ENCODE assay signal across 9 mouse cellular contexts in the genomic region with DNA sequence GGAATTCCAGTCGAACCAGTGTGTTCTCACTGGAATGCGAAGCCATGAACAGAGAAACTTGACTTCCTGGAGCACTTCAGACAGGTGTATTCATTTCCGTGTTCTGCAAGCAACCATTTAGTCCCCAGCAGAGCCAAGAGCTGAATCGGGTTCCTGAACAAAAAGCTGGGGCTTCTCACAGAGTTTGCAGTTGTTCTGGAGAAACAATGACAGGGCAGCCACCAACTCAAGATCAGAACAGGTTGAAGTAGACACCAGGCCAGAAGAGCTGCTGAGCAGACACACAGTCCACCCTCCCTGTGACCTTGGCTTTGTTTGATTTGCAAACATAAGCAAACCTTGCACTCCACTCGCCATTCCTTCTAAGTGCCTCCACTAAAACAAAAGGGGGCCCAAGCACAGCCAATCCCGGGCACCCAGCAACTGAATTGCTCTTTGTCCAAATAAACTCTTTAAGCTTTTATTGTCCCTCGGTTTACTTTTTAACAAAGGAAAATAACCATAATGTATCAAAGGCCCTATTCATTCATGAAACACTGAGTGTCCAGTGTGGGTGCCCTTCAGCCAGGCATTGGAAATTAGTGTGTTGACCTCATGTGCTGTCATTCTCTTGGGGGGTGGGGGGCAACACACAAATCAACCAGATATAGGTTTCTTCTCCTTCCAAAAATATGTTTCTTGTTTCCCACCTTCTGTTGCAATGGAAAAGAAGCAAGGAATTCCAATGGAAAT.
A peak's percentile ranks its signal among the peaks of the same experiment; 100 is the strongest.
DNase-seq lines count a peak whose midpoint lies in the region; ATAC-seq lines count a peak whose summit lies in the region.
"Had no signal": no experiment of that assay in that cellular context is flagged by ENCODE, and none has a peak within 500 bp of the region (broad histone marks: within the 10 kb centered on the region; RNA-seq: fewer than 3 reads in every experiment).

No protein-coding gene starts in this region.

- H3K9ac ChIP-seq in hindbrain, embryonic 13.5 days = no peak overlapping the region; the same call in 1 of the 2 replicates
- no peak overlapping the region for H3K9ac ChIP-seq in hindbrain, embryonic 11.5 days (ENCODE audit: low read depth, low read length)
- H3K9ac ChIP-seq in limb, embryonic 13.5 days = no peak overlapping the region

- 40% methylated on average over 7 of the region's 7 CpGs for WGBS in hindbrain, embryonic 13.5 days
- WGBS in hindbrain, embryonic 11.5 days = 56% methylated on average over 7 of the region's 7 CpGs
- 37% methylated on average over 7 of the region's 7 CpGs for WGBS in limb, embryonic 13.5 days

- H3K27me3 ChIP-seq in hindbrain, embryonic 13.5 days = no peaks in the 10 kb centered on the region
- H3K27me3 ChIP-seq in hindbrain, embryonic 11.5 days (ENCODE audit: control insufficient read depth, insufficient read depth, low read length) = no peaks in the 10 kb centered on the region
- H3K27me3 ChIP-seq in limb, embryonic 13.5 days = no peaks in the 10 kb centered on the region

- no peak overlapping the region for H3K4me2 ChIP-seq in hindbrain, embryonic 13.5 days
- no peak overlapping the region for H3K4me2 ChIP-seq in hindbrain, embryonic 11.5 days (replicated peaks; ENCODE audit: low read depth, low read length)
- H3K4me2 ChIP-seq in limb, embryonic 13.5 days (replicated peaks) = peak overlapping the region; percentile 0; the same call in 1 of the 2 replicates

- no peaks in the 10 kb centered on the region for H3K9me3 ChIP-seq in hindbrain, embryonic 13.5 days
- H3K9me3 ChIP-seq in hindbrain, embryonic 11.5 days (ENCODE audit: control insufficient read depth, low read length) = no peaks in the 10 kb centered on the region
- no peaks in the 10 kb centered on the region for H3K9me3 ChIP-seq in limb, embryonic 13.5 days

- no peaks in the 10 kb centered on the region for H3K36me3 ChIP-seq in hindbrain, embryonic 13.5 days
- H3K36me3 ChIP-seq in hindbrain, embryonic 11.5 days (ENCODE audit: control insufficient read depth, insufficient read depth, low read length) = no peaks in the 10 kb centered on the region
- H3K36me3 ChIP-seq in limb, embryonic 13.5 days = peaks cover 26% of the 10 kb centered on the region

- no peak overlapping the region for H3K4me3 ChIP-seq in hindbrain, embryonic 13.5 days
- H3K4me3 ChIP-seq in hindbrain, embryonic 11.5 days (ENCODE audit: low read depth, low read length) = no peak overlapping the region
- no peak overlapping the region for H3K4me3 ChIP-seq in limb, embryonic 13.5 days

- no peak for DNase-seq in hindbrain, embryonic 11.5 days (ENCODE audit: low spot score)
- DNase-seq in ovary, adult 18-20 months (ENCODE audit: low spot score) = peak; percentile 21
- no peak for DNase-seq in ovary, postnatal 36 days (ENCODE audit: low spot score)
- peak; percentile 55 for DNase-seq in telencephalon, adult 2 months (ENCODE audit: low read depth, low spot score)
- DNase-seq in cerebellum, adult 11 months = no peak
- DNase-seq: gastrocnemius, postnatal 10 days had no signal

- 0 out of 2 replicates have a peak overlapping the region, but pooled peaks have one; percentile 8 for H3K27ac ChIP-seq in hindbrain, embryonic 13.5 days
- H3K27ac ChIP-seq in hindbrain, embryonic 11.5 days (ENCODE audit: low read depth, low read length) = no peak overlapping the region
- peak overlapping the region; percentile 48; the same call in 1 of the 2 replicates for H3K27ac ChIP-seq in limb, embryonic 13.5 days

- no peak for ATAC-seq in hindbrain, embryonic 13.5 days (ENCODE audit: low FRiP score)
- no peak for ATAC-seq in hindbrain, embryonic 11.5 days (ENCODE audit: low FRiP score)
- no peak for ATAC-seq in limb, embryonic 13.5 days (ENCODE audit: low FRiP score, low read depth)
- ATAC-seq in megakaryocyte, adult 5-6 weeks (ENCODE audit: poor library complexity, severe bottlenecking) = no peak

- H3K4me1 ChIP-seq in hindbrain, embryonic 13.5 days (replicated peaks) = peaks cover 24% of the 10 kb centered on the region
- H3K4me1 ChIP-seq in hindbrain, embryonic 11.5 days (replicated peaks; ENCODE audit: control insufficient read depth, insufficient read depth, low read length) = peaks cover 4% of the 10 kb centered on the region
- H3K4me1 ChIP-seq in limb, embryonic 13.5 days = peaks cover 63% of the 10 kb centered on the region

Comparison
In these comparisons a context has a peak if more than half of its experiments do, and no peak if none do; other contexts are left out.
1. DNase-seq: peak in ovary, adult 18-20 months (single experiment) and telencephalon, adult 2 months (single experiment); none in hindbrain, embryonic 11.5 days (single experiment), ovary, postnatal 36 days (single experiment) and cerebellum, adult 11 months (single experiment).